Mouse (Mus musculus): ENCODE data around the gene Klhl30.

- no peak for TF ChIP-seq CTCF (IDR thresholded peaks at IDR 0.05; ENCODE audit: borderline replicate concordance, insufficient read depth, low read depth, low read length)
- TF ChIP-seq POLR2A (IDR thresholded peaks at IDR 0.05; ENCODE audit: borderline replicate concordance, insufficient read depth, low read length), result no peak
Measured at GRCm38 (mm10) chr1:91370055-91370454, 19.2 kb downstream of the Klhl30 start.
